Mouse (Mus musculus): ENCODE measurements around the gene Map2k7. TPM values are rescaled to one million over a fixed set of nuclear protein-coding genes. Genes with fewer than 3 reads are reported as not detected.
A peak's percentile ranks its signal among the peaks of the same experiment; 100 is the strongest.

The Map2k7 gene
- total RNA-seq (2017) = 44.1 and 50.7 TPM in 2 replicates

DNA sequence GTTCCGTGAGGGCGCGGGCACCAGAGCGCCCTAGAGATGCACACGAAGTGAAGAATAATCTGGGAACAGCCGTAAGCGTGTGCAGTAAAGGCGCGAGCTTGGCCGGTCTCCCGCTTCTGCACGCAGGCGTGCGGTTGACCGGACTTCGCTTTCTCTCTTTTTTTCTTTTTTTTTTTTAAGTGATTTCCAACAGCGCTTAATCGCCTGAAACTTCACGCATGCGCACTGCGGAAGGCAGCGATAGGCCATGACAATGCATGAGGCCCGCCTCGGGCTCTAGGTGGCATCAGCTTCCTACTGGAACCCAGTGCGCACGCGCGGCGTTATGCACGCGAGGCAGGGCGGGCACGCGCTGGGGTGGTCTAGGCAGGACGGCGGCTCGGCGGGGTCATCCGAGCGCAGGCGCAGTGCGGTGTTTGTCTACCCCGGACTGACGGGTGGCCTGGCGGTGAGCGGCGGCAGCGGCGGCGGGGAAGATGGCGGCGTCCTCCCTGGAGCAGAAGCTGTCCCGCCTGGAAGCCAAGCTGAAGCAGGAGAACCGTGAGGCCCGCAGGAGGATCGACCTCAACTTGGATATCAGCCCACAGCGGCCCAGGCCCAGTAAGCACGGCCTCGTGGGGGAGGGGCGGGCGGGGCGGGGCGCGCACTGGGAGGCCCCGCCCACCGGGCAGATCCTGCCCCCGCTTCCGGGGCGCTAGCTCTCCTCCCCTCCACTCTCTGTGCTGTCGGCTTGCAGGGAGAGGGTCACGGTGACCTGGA lies at the start of gene Map2k7, which contains the start of gene Gm49320:
Map2k7 (plus strand) TSS at position 307 of the 759 bp plus-strand sequence.
Gm49320 (plus strand) TSS at position 432 of the 759 bp plus-strand sequence.
- peak; percentile 83 for ATAC-seq (ENCODE audit: extremely low read depth, insufficient number of reproducible peaks, low FRiP score, poor library complexity, severe bottlenecking)

DNA sequence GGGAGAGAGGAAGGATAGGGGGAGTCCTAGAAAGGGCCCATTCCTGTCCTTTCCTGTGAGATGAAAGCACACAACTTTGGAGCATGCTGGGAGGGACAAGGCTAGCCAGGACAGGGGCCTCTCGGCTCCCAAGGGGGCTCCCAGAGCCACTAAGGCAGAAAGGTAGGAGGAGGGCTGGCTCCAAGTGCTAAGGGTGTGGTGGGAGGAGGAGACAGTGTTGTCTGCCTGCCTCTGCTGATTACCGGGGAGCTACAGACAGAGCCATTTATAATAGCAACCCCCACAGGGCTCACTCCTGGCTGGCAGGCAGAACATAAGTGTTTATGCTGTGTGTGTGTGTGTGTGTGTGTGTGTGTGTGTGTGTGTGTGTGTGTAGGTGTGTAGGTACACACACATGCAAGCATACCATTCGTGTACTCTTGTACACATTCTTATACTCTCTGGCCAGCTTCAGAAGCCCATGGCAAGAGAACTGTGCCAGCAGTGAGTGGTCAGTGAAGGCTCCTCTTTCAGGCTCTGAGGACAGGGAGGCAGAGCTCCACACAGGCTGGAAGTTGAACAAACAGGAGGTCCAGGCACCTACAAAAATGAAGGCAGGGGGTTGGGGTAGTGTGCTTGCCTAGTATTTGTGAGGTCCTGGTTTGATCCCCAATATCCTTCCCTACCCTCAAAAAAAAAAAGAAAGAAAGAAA lies 49.4 kb upstream of the Map2k7 start:
- no peak for ATAC-seq (ENCODE audit: extremely low read depth, insufficient number of reproducible peaks, low FRiP score, poor library complexity, severe bottlenecking)

DNA sequence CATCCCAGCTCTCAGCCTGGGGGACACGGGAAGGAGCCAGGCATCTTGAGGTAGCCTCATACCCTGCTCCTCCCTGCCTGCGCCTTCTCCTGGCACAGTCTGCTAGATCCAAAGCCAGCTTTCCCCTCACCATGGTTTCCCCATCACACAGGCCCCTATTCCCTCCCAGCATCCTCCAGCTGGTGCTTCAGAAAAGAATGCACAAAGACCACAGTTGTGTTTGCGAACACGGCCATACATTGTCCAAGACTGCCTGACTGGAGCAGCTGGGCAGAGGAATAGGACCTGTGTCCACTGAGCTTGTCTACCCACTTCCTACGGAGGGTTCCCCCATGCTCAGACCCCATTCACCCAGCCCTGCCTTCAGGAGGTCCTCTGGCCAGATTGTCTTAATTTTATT lies 46.2 kb upstream of the Map2k7 start:
- no peak for ATAC-seq (ENCODE audit: extremely low read depth, insufficient number of reproducible peaks, low FRiP score, poor library complexity, severe bottlenecking)

DNA sequence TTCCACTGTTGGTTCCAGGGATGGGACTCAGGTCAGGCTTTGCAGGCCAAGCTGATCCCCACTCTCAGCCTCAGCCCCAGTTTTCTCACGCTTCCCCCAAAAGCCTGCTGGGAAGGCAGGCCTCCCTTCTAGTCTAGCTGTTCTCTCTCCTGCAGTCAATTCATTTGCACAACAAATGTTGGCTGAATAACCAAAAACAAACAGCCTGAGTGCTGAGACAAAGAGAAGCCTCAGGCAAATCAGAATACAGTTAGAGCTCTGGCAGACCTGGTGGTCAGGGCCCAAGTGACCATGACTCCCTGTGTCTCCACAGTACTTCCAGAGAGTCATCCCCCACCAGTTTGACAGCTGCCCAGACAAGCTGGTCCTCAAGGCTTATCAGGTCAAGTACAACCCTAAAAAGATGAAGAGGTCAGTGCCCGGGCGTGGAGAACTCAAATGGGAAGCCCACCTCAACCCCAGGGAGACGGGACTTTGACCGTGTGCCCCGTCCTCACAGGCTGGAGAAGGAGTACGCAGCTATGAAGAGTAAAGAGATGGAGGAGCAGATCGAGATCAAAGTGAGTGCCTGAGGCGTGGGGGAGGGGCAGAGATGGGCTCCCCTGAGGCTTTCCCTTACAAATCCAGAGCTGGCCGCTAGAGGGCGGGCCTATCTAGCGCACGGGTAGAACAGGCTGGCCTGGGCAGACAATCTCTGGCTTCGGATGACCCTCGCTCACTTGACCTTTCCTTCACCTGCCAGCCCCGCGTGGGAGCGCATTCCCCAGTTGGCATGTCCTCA lies 45.5 kb upstream of the Map2k7 start:
- ATAC-seq (ENCODE audit: extremely low read depth, insufficient number of reproducible peaks, low FRiP score, poor library complexity, severe bottlenecking) = peak; percentile 79

DNA sequence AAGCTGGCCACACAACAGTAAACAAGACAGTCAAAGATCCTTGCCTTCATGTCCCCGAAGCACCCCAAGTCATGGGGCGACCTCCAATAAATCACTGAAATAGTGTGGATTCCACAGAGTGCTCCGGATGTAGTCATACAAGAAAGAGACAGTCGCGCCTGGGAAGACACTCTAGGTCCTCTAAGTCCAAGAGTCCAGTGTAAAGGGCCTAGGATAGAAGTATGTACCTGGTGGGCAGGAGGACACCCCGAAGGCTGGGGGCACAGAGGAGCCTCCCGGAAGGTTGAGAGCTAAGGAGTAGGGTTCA lies 45.0 kb upstream of the Map2k7 start:
- ATAC-seq (ENCODE audit: extremely low read depth, insufficient number of reproducible peaks, low FRiP score, poor library complexity, severe bottlenecking) = no peak

DNA sequence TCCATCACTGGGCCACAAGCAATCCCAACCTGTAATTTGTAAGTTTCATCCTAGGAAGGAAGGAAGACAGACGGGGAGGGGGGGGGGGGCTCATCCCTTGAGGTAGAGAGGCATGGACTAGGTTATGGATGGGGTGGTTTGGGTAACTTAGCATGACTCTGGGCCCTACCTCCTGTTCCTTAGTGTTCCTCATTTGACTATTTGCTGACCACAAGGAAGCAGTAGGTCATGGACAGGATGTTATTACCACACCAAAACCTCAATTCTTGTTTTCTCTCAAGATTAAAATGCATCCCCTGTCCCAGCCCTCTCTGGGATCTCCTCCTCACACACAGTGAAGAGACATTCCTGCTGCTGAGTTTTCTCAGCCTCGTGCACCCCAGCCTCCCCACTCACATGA lies 37.2 kb upstream of the Map2k7 start:
- ATAC-seq (ENCODE audit: extremely low read depth, insufficient number of reproducible peaks, low FRiP score, poor library complexity, severe bottlenecking) = peak; percentile 35; the same call in 1 of the 2 replicates

DNA sequence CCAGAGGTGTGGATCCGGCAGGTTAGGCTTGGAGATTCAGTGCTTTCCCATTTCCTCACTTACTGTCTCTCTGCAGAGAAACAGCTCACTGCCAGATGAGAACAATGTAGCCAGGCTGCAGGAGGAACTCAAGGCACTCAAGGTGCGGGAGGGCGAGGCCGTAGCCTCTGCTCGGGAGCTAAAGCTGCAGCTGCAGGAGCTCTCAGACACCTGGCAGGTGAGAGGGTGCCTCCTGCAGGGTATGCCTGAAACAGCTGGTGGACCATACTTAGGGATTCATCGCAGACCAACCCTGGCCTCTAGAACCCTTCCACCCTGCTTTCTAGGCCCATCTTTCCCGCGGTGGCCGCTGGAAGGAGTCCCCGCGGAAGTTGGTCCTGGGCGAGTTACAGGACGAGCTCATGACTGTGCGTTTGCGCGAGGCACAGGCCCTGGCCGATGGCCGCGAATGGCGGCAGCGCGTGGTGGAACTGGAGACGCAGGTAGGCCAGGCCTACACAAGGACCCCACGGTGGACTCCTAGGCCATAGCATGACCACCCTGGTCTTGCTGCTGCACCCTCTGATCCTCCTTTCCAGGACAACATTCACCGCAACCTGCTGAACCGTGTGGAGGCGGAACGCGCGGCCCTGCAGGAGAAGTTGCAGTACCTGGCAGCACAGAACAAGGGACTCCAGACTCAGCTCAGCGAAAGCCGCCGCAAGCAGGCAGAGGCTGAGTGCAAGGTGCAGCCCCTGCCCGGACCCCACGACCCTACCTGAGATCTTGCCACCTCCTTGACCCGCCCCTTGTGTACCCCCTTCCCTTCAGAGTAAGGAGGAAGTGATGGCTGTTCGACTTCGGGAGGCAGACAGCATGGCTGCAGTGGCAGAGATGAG lies 33.1 kb upstream of the Map2k7 start:
- no peak for ATAC-seq (ENCODE audit: extremely low read depth, insufficient number of reproducible peaks, low FRiP score, poor library complexity, severe bottlenecking)

DNA sequence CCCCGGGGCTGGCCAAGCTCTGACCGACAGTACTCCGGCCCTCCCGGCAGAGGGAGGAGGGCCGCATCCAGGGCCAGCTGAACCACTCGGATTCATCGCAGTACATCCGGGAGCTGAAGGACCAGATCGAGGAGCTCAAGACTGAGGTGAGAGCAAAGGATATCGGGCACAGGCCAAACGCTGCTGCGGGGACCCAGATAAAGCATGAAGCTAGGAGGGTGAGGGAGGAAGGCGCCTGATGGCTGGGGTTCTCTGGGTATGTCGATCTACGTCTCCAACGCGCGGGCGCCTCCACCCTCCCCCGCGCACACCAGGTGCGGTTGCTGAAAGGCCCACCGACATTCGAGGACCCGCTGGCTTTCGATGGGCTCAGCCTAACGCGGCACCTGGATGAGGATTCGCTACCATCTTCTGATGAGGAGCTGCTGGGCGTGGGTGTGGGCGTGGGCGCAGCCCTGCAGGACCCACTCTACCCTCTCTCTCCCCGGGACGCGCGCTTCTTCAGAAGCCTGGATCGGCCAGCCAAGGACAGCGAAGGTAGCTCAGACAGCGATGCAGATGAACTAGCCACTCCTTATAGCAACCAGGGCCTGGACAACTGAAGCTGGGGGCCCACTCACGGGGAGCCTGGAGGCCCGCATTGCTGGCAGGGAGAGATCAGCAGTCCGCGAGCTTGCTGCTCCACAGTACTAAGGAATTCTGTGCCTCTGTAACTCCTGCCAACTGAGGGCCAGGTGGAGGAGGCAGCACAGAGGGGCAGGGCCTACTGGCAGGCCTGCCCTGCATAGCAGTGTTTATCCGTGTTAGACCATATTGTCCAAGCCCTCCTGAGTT lies 32.1 kb upstream of the Map2k7 start:
- ATAC-seq (ENCODE audit: extremely low read depth, insufficient number of reproducible peaks, low FRiP score, poor library complexity, severe bottlenecking) = no peak

DNA sequence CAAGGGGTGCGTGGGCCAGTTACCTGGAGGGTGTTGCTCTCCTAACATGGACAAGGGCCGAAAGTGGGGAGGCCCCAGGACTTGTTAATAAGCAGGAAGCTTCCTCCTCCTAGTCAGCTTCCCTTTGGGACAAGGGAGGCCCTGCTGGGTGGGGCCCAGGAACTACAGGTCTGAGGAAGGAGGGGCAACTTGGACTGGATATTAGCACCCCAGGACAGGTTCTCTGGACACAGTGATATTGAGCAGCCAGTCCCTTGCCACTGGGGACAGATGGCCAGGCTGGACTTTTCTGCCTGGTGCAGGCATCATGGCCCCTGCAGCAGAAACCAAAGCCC lies 31.6 kb upstream of the Map2k7 start:
- no peak for ATAC-seq (ENCODE audit: extremely low read depth, insufficient number of reproducible peaks, low FRiP score, poor library complexity, severe bottlenecking)

DNA sequence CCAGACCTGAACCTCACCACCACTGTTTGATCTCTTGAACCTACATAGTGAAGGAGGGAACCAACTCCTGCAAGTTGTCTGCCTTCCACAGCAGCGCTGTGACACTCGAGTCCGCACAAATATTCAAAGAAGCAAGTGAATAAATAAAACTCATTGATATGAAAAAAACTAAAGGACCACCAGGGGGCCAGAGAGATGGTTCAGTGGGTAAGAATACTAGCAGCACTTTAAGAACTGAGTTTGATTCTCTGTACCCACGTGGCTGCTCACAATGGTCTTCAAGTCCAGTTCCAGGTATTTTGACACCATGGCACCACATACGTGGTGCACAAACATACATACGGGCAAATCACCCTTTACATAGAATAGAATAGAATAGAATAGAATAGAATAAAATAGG lies 27.4 kb upstream of the Map2k7 start:
- ATAC-seq (ENCODE audit: extremely low read depth, insufficient number of reproducible peaks, low FRiP score, poor library complexity, severe bottlenecking) = no peak

DNA sequence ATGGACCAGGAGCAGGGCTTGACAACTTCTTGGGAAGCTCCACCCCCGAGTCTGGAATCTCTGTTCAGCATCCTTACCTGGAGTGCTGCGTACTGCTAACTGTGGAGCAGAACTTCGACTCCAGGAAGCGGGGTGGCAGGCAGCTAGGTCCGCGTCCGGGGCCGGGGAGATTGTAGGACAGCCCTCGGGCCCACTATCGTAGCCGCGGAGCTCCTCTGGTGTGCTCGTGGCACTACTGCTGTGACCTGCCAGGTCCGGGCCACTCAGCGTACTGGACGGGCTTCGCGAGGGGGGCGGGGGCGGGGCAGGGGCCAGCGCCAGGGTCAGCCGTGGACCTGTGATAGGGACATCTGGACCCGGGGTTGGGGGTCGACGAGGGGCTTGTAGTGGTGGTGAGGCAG lies 25.7 kb upstream of the Map2k7 start:
- ATAC-seq (ENCODE audit: extremely low read depth, insufficient number of reproducible peaks, low FRiP score, poor library complexity, severe bottlenecking) = peak; percentile 14; the same call in 1 of the 2 replicates

DNA sequence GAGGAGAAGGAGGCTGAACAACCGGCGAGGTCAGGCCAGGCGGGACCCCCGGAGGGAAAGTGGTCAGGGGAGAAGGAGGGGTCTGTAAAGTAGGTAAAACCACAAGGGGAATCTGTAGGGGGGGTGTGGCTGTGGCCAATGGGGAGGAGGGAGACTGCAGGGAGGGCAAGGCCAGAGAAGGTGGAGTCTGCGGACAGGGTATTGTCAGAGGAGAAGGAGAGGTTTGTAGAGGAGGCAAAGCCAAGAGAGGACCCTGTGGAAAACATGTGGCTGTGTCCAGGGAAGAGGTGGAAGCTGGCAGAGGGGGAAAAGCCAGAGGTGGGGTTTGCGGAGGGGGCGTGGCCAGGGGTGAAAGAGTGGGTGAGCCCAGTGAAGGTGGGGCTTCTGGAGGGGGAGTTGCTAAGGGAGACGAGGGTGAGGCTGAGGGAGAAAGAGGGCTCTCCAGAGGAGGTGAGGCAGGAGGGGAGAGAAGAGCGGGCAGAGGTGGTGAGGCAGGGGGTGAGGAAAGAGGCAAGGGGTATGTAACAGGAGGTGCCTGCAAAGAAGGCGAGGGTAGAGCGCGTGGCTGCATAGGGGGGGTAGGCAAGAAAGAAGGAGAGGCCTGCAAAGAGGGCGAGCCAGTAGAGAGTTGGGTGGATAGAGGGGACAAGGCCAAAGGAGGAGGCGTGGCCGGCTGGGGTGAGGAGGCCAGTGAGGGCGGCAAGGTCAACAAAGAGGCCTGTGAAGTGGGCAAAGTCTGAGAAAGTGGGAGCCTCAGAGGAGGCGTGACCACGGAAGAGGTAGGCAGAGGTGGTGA lies 25.1 kb upstream of the Map2k7 start:
- 0 out of 2 replicates have a peak, but pooled peaks have one; percentile 14 for ATAC-seq (ENCODE audit: extremely low read depth, insufficient number of reproducible peaks, low FRiP score, poor library complexity, severe bottlenecking)

DNA sequence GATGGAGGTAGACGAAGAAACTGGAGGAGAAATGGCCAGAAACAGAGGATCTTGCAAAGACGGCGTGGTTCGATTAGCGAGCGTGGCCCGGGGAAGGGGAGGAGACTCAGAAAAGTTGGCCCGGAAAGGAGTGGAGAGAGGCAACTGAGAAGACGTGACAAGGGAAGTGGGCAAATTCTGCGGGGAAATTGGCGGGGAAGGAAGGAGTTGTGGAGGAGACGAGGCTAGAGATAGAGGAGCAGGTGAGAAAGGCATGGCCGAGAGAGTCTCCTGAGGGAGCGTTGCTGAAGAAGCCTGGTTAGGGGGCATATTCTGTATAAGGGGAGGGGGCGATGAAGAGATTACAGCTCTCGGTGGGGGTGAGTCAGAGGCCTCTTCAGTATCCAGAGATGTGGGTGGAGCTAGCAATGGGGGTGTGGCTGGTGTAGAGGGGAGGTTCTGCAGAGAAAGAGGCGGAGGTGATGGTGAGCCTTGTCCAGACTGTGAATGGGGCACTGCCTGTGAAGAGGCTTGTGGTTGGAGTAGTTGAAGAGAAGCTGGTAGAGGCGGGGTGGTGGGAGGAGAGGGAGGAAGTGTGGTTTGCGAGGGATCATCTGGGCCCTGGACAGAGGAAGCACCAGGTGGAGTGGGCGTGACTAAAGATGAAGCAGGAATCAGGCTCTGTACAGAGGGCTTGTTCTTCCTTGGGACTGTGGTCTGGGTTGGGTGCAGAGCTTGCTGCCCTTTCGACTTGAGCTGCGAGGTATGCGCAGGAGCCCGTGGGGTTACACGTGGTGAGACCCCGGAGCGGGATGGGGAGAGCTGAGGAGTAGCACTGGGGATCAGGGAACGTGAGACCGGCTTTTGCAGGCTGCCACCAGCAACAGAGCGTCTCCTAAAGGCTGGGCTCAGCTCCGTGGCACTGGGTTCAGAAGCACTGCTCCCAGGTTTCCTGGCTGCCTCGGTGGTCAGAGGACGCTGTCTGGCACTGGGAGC lies 24.2 kb upstream of the Map2k7 start:
- peak; percentile 68 for ATAC-seq (ENCODE audit: extremely low read depth, insufficient number of reproducible peaks, low FRiP score, poor library complexity, severe bottlenecking)

DNA sequence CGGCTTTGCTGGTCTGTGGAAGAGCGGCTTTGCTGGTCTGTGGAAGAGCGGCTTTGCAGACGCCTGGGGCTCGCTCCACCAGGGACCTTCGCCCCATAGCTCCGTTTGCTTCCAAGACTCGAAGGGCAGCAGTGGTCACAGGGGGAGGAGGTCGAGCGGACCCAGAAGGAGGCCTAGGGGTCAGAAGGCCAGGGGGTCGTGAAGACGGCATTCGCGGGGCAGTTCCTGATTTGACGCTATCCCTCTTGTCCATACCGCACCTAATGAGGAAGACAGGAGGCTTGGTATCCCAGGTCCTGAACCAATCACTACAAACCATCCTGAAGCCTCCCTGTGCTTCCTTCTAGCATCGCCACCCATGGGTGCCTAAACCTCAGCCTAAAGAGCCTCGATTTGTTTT lies 22.2 kb upstream of the Map2k7 start:
- no peak for ATAC-seq (ENCODE audit: extremely low read depth, insufficient number of reproducible peaks, low FRiP score, poor library complexity, severe bottlenecking)

DNA sequence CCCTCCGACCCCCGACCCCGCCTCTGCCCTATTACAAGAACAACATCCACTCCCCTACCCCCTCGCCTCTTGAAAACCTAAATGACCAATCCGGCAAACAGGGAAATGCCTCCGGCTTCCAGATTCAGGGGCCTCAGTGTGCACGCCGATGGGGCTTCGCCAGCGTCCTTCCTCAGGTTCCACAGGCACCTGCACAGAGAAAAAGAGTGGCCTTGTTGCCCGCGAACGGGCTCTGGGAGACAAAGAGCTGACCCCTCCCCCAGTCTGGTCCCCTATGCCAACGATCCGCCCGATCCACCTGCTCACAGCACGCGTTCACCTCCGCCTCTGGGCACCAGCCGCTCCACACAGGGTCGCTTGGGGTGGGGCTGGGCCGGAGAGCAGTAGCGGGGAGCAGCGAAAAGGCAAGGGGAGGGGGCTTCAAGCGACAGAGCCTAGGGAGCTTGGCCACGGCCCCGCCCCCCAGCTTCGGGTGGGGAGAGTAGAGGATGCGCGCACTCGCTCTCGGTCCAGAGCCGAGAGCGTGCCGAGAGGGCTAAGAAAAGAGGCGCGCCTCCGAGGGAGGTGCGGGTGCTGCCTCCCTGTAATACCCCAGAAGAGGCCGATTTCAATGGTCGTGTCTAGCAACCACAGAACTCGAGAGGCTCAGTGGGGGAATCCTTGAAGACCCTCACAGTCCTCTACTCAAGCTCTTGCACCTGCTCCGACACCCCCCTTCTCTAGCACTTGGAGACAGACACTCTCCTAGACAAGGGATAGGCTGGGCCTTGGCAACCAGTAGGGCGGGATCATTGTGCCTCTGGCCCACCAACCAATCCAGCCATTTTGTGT lies 21.5 kb upstream of the Map2k7 start, which contains the start of gene Prr36:
Prr36 (minus strand) TSS at position 669 of the 831 bp plus-strand sequence.
- ATAC-seq (ENCODE audit: extremely low read depth, insufficient number of reproducible peaks, low FRiP score, poor library complexity, severe bottlenecking) = no peak
